Mouse (Mus musculus): ENCODE measurements around the gene Mapkapk2. TPM values are rescaled to one million over a fixed set of nuclear protein-coding genes. Genes with fewer than 3 reads are reported as not detected.
A peak's percentile ranks its signal among the peaks of the same experiment; 100 is the strongest.

Mapkapk2 gene
- polyA plus RNA-seq, 1 experiment from 2014 or later, result 26.9 TPM

DNA sequence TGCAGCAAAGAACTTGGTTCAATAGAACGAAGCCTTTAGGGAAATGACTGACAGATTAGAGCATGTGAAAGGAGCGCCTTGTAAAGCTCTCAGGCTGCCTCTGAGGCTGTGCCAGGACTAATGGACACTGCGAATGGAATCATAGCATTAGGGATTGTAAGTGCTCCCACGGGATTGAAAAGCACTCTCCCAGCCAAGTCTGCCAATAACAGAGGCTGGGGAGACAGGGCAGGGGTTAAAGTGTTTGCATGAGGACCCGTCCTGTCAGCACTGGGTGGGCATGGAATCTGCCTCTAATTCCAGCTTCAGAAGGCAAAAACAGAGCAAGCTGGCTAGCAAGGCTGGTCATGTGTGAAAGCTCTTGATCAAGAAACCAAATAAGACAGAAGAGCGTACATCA is 36.6 kb upstream of the Mapkapk2 start:
- WGBS, result 11% methylated on average over 6 of the region's 6 CpGs
- H3K9me3 ChIP-seq, result no peaks in the 10 kb centered on the region
- no peak overlapping the region for H3K4me3 ChIP-seq
- H3K4me1 ChIP-seq, result peaks cover 43% of the 10 kb centered on the region
- H3K27ac ChIP-seq (replicated peaks), result peak overlapping the region; percentile 57
- H3K27me3 ChIP-seq, result no peaks in the 10 kb centered on the region
- peaks cover 13% of the 10 kb centered on the region for H3K36me3 ChIP-seq
- 0 out of 2 replicates have a peak overlapping the region, but pooled peaks have one; percentile 8 for H3K4me2 ChIP-seq (replicated peaks)
- H3K9ac ChIP-seq (replicated peaks), result peak overlapping the region; percentile 10; the same call in 1 of the 2 replicates
- peak; percentile 24; the same call in 1 of the 2 replicates for ATAC-seq (replicated peaks)

DNA sequence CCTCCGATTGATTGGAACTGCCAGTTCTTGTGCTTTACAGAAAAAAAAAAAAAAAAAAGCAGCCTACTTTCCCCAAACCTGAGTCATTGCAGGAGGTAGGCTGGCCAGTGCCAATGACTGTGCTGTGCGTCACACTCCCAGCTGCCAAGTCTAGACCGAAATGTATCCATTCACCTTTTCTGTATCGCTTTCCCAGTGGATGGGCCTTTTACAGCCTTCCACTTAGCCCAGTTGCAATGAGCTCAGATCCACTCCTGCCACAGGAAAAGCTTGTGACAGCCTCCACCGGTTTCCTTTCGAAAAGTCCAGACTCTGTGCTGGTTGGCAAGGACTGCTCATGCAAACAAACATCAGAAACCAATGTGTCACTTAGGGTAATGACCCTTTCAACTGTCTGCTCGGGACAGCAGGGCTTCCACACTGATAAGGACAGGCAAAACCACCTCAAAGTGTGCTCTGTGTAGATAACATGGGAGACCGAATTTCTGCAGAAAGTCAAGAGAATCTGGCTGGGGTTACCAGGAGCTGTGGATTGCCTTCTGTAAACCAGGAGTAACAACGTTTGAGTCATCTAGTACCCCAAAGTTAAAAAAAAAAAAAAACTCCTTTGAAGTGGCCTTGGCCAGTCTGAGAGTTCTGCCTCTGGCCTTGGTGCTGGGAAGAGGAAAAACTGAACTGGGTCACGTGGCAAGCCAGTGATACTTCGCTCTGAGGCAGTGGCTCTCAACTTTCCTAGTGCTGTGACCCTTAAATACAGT is 28.5 kb upstream of the Mapkapk2 start:
- WGBS, result 86% methylated on average over 11 of the region's 11 CpGs
- H3K9me3 ChIP-seq, result no peaks in the 10 kb centered on the region
- no peak overlapping the region for H3K9ac ChIP-seq (replicated peaks)
- H3K36me3 ChIP-seq, result peaks cover 34% of the 10 kb centered on the region
- no peak for ATAC-seq (replicated peaks)
- H3K4me3 ChIP-seq, result no peak overlapping the region
- no peaks in the 10 kb centered on the region for H3K4me1 ChIP-seq
- H3K4me2 ChIP-seq (replicated peaks), result no peak overlapping the region
- no peaks in the 10 kb centered on the region for H3K27me3 ChIP-seq
- H3K27ac ChIP-seq (replicated peaks), result no peak overlapping the region

DNA sequence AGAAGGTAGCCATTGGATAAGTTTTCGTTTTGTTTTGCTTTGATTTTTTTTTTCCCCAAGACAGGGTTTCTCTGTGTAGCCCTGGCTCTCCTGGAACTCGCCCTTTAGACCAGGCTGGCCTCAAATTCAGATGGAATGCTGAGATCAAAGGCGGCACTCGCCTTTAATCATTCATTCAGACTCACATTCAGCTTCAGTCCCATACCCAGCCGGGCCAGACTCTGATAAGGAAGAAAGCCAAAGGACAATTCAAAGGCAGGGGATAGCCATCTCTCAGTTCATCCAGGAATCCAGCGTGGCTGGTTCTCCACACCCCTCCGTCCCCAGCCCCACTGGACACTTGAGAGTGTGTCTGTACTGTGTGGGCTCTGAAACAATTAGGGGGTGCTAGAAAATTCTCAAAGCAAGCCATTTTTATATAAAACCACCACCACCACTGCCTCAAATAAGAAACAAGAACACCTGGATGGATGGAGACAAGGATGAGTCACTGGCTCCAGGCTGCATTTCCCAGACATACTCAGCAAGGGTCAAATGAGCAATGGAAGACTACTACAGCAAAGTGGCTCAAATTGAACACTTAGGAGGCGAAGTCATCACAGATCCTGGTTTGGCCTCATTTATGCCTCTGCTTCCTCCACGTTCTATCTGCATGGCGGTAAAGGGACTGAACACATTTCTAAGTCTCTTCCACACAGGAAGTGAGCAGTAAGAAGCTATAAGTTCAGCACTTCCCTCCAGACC is 26.1 kb upstream of the Mapkapk2 start:
- H3K9me3 ChIP-seq, result no peaks in the 10 kb centered on the region
- H3K36me3 ChIP-seq, result peaks cover 16% of the 10 kb centered on the region
- 77% methylated on average over 10 of the region's 10 CpGs for WGBS
- no peaks in the 10 kb centered on the region for H3K4me1 ChIP-seq
- no peak overlapping the region for H3K9ac ChIP-seq (replicated peaks)
- no peak for ATAC-seq (replicated peaks)
- no peak overlapping the region for H3K4me3 ChIP-seq
- no peak overlapping the region for H3K27ac ChIP-seq (replicated peaks)
- H3K27me3 ChIP-seq, result no peaks in the 10 kb centered on the region
- no peak overlapping the region for H3K4me2 ChIP-seq (replicated peaks)

DNA sequence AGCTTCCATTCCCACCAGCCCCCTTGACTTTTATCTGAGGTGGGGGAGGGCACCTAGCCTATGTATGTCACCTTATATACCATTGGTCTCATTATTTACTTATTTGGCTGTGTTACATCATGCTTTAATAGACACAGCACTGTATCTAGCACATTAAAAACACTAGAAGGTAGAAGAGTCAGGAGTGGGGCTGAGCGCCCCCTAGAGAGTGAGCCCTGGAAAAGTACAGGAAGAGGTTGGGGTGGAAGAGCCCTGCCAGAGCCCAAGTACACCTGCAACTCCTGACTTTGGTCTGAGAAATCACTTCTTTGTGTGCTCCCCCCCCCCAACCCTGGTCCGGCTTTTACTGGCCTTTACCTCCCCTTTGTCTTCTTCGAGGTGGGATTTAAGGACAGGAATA is 24.4 kb upstream of the Mapkapk2 start:
- no peak overlapping the region for H3K4me3 ChIP-seq
- H3K36me3 ChIP-seq, result peaks cover 3% of the 10 kb centered on the region; the same call in 1 of the 2 replicates
- no peaks in the 10 kb centered on the region for H3K9me3 ChIP-seq
- WGBS, result 43% methylated on average over 3 of the region's 3 CpGs
- ATAC-seq (replicated peaks), result no peak
- no peak overlapping the region for H3K9ac ChIP-seq (replicated peaks)
- H3K27me3 ChIP-seq, result no peaks in the 10 kb centered on the region
- H3K27ac ChIP-seq (replicated peaks), result no peak overlapping the region
- H3K4me2 ChIP-seq (replicated peaks), result no peak overlapping the region
- H3K4me1 ChIP-seq, result peaks cover 5% of the 10 kb centered on the region

DNA sequence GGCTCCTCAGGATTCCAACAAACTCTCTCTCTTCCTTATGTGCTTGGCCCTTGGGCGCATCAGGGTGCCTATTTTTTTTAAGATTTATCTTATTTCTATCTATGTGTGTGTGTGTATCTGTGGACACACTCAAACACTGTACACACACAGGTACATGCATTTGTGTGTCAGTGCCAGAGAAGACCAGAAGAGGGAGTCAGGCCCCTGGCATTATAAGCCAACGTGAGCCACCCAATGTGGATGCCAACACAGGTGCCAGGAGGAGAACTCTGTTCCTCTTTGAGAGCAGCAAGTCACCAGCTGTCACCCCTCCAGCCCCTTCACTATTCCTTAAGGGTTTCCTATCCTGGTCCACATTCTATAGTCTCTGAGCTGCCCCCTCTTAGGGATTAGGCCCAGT is 21.4 kb upstream of the Mapkapk2 start:
- Histone ChIP-seq H3K9me3 (no peaks in the 10 kb centered on the region), H3K36me3 (no peaks in the 10 kb centered on the region), H3K4me2 (replicated peaks) (no peak overlapping the region), H3K9ac (replicated peaks) (no peak overlapping the region), H3K27ac (replicated peaks) (no peak overlapping the region), H3K27me3 (no peaks in the 10 kb centered on the region), H3K4me3 (no peak overlapping the region), H3K4me1 (peaks cover 12% of the 10 kb centered on the region)
- WGBS, result 60% methylated on average over 2 of the region's 2 CpGs
- no peak for ATAC-seq (replicated peaks)

DNA sequence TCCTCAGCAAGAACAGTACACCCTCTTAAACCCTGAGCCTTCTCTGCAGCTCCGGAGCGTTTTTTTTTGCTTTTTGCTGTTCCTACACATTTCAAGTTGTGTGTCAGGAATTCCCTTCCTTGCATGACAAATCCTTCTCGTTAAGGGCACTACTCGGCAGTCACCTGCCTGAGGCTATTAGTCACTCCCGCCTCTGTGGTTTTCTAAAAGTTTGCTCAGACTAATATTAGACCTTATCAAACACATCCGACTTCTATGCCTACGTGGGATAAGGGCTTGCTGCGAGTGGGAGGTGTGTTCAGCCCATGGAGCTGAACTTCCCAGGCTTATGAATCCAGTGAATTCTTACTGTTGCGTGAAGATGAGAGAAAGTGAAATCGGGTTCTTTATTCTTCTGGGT is 20.9 kb upstream of the Mapkapk2 start:
- Histone ChIP-seq H3K36me3 (no peaks in the 10 kb centered on the region), H3K4me3 (no peak overlapping the region), H3K9ac (replicated peaks) (no peak overlapping the region), H3K4me1 (peaks cover 12% of the 10 kb centered on the region), H3K4me2 (replicated peaks) (no peak overlapping the region), H3K27ac (replicated peaks) (no peak overlapping the region), H3K9me3 (no peaks in the 10 kb centered on the region), H3K27me3 (no peaks in the 10 kb centered on the region)
- no peak for ATAC-seq (replicated peaks)
- 60% methylated on average over 10 of the region's 10 CpGs for WGBS

DNA sequence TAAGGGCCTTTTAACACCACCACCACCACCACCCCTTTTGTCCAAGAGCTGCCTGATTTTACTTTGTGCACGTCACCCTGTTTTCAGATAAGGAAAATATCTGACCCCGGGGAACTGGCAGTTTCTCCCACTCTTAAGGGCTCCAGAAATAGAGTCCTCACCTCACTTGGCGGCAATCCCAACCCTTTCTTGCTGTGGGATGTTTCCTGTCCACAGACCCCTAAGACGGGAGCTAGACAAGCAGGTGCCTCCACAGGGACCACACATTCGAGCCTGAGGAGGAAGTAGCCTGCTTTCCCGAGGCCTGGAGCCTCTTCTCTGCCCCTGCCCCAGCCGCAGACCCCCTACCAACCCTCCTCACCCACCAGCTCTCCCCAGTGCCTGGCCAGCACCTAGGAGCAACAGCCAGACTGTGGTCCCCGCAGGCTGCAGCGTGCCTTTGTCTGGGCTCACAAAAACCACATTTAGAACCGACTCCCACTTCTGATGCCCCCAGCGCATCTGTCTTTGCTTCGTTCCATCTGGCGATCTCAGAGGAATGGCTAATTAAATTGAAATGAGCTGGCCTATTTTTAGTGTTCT is 18.9 kb upstream of the Mapkapk2 start:
- Histone ChIP-seq H3K4me1 (peaks cover 12% of the 10 kb centered on the region), H3K36me3 (no peaks in the 10 kb centered on the region), H3K9me3 (no peaks in the 10 kb centered on the region), H3K4me3 (no peak overlapping the region), H3K9ac (replicated peaks) (peak overlapping the region; percentile 32; the same call in 1 of the 2 replicates), H3K4me2 (replicated peaks) (peak overlapping the region; percentile 8; the same call in 1 of the 2 replicates), H3K27ac (replicated peaks) (peak overlapping the region; percentile 94), H3K27me3 (no peaks in the 10 kb centered on the region)
- WGBS, result 29% methylated on average over 13 of the region's 13 CpGs
- peak; percentile 75 for ATAC-seq (replicated peaks)

DNA sequence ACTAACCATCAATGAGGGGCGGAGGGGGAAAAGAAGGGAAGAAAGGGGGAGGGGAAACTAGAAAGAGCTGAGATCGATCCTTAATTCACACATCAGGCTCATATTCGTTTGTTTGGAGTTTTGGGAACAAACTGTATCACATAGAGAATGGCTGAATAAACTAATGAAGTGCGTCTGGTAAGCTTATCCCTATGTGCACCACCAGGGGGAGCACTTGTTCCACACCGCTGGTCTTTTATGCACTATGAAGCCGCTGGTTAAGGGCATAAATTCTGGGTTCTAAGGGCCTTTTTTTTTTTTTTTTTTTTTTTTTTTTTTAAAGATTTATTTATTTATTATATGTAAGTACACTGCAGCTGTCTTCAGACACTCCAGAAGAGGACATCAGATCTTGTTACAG is 18.3 kb upstream of the Mapkapk2 start:
- Histone ChIP-seq H3K9me3 (no peaks in the 10 kb centered on the region), H3K4me1 (peaks cover 12% of the 10 kb centered on the region), H3K4me2 (replicated peaks) (no peak overlapping the region), H3K9ac (replicated peaks) (no peak overlapping the region), H3K36me3 (no peaks in the 10 kb centered on the region), H3K27ac (replicated peaks) (peak overlapping the region; percentile 94; the same call in 1 of the 2 replicates), H3K4me3 (no peak overlapping the region), H3K27me3 (no peaks in the 10 kb centered on the region)
- WGBS, result 12% methylated on average over 6 of the region's 6 CpGs
- ATAC-seq (replicated peaks), result peak; percentile 62

DNA sequence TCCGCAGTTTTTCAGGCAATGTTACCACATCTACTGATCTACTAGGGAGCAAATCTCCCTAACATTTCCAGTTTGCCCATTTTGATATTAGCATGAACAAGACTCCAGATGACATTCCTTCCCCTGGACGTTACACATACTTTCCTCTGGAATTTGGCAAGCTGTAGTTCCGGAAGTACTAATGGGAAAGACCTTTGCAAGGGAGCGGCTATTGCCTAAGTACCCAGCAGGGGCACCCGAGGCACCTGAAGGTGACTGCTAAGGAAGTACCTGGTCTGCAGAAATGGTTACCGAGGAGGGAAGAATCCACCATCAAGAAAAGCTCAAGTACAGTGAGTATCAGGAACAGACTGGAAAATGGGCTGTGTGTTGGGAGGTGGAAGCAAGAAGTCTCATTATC is 14.9 kb upstream of the Mapkapk2 start:
- Histone ChIP-seq H3K4me1 (peaks cover 12% of the 10 kb centered on the region), H3K9me3 (no peaks in the 10 kb centered on the region), H3K4me3 (no peak overlapping the region), H3K9ac (replicated peaks) (no peak overlapping the region), H3K27ac (replicated peaks) (no peak overlapping the region), H3K4me2 (replicated peaks) (no peak overlapping the region), H3K36me3 (no peaks in the 10 kb centered on the region), H3K27me3 (no peaks in the 10 kb centered on the region)
- WGBS, result 41% methylated on average over 6 of the region's 6 CpGs
- ATAC-seq (replicated peaks), result no peak

DNA sequence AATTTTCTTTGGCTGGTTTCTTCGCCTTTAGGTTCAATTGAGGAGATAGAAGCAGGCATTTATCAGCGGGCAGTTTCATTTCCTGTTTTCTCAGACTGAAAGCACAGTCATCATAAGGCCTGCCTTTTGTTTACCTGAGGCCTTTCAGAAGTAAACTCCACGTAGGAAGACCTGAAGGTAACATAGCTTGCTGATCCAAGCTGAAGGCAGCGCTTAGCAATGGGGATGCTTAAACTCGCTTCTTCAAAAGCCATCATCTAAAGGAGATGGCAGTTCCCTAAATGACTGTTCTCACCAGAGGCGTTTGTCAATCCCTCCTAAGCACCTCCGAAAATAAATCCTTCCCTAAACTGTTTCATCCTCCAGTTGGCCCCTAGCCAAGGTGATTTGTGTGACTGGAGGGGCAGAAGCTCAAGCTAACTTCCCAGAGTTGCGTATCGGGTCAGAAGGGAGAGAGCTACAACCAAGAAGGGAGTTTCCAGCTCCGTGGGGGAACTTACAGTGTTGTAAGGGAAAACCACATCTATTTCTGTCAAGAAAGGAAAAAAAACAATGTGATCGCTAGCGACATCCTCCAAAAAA is 13.0 kb upstream of the Mapkapk2 start:
- no peaks in the 10 kb centered on the region for H3K36me3 ChIP-seq
- H3K4me1 ChIP-seq, result no peaks in the 10 kb centered on the region; the same call in 1 of the 2 replicates
- H3K27me3 ChIP-seq, result no peaks in the 10 kb centered on the region
- ATAC-seq (replicated peaks), result no peak
- H3K4me2 ChIP-seq (replicated peaks), result no peak overlapping the region
- H3K9ac ChIP-seq (replicated peaks), result no peak overlapping the region
- no peak overlapping the region for H3K27ac ChIP-seq (replicated peaks)
- WGBS, result 79% methylated on average over 12 of the region's 12 CpGs
- H3K9me3 ChIP-seq, result no peaks in the 10 kb centered on the region
- no peak overlapping the region for H3K4me3 ChIP-seq

DNA sequence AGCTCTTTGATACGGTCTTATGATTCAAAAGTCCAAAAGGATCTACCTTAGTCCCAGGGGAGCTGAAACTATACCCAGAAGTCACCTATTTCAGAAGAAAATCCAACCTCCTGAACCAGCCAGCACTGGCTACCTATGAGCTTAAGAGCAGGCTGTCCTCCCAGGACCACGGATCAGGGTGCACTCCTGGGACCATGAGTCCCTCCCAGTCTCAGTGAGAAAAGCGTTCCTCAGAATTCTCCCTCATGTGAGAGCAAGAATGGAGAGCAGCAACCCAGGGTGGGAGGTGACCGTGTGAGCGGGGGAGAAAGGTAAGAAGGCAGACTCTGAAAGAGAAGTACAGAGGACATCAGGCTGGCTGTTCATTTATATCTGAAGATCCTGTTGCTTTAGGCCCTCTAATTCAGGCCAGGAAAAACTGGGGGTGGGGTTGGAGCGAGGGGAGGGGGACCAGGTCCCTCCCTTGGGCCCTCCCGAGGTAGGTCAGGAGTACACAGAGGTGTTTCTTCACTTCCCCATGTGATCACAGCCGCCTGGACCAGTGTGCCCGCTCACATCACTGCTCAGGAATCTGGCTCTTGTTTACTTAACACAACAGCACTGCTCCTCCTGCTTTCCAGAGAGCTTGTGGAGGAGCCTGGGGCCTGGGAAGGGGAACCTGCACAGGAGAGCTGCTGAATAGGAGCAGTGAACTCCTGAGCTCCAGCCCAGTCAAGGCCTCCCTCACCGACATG is 10.1 kb upstream of the Mapkapk2 start:
- no peak for ATAC-seq (replicated peaks)
- WGBS, result 62% methylated on average over 10 of the region's 10 CpGs
- no peaks in the 10 kb centered on the region for H3K36me3 ChIP-seq
- H3K27ac ChIP-seq (replicated peaks), result no peak overlapping the region
- H3K9me3 ChIP-seq, result no peaks in the 10 kb centered on the region
- H3K9ac ChIP-seq (replicated peaks), result no peak overlapping the region
- no peaks in the 10 kb centered on the region for H3K27me3 ChIP-seq
- H3K4me3 ChIP-seq, result no peak overlapping the region
- H3K4me2 ChIP-seq (replicated peaks), result no peak overlapping the region
- no peaks in the 10 kb centered on the region for H3K4me1 ChIP-seq
